Mouse (Mus musculus) MEL (cell line): ENCODE results near the gene Pcgf3. TPM values are rescaled to one million over a fixed set of nuclear protein-coding genes. Genes with fewer than 3 reads are reported as not detected.
A peak's percentile ranks its signal among the peaks of the same experiment; 100 is the strongest.

ENCODE experiments used
- DNase-seq: peaks from one replicate; pipeline ENCODE4 v3.0.0; 2011; ENCODE audit warnings: low read depth, low spot score
- H3K27ac ChIP-seq: 2 replicates; pipeline ENCODE4 v1.5.1; 2012; ENCODE audit warnings: low read depth, mild to moderate bottlenecking, control low read depth, low read length, moderate library complexity; ENCODE audit not compliant: control insufficient read depth
- H3K27me3 ChIP-seq, 2 experiments: fragments of 150-350 bp in 1 of 2; sonication (generic) in 1 of 2; 2 replicates each; pipeline ENCODE4 v1.6.1; 2012; ENCODE audit warnings: low read length in 2 of 2, mild to moderate bottlenecking in 2 of 2, improper control_type of control experiment in 1 of 2, moderate library complexity in 1 of 2; ENCODE audit not compliant: insufficient read depth in 2 of 2, control insufficient read depth in 1 of 2
- H3K36me3 ChIP-seq, 2 experiments: 2 replicates each; pipeline ENCODE4 v1.6.1; 2012 to 2014; ENCODE audit warnings: low read length in 2 of 2, improper control_type of control experiment in 1 of 2, inconsistent platforms in 1 of 2, mild to moderate bottlenecking in 1 of 2; ENCODE audit not compliant: insufficient read depth in 2 of 2, control insufficient read depth in 1 of 2
- H3K4me1 ChIP-seq, 2 experiments: fragments of 150-350 bp in 1 of 2; sonication (generic) in 1 of 2; 2 replicates each; pipeline ENCODE4 v1.6.1; 2012; ENCODE audit warnings: low read length in 2 of 2, improper control_type of control experiment in 1 of 2, mild to moderate bottlenecking in 1 of 2; ENCODE audit not compliant: insufficient read depth in 2 of 2, control insufficient read depth in 1 of 2
- H3K4me3 ChIP-seq, 2 experiments: fragments of 150-350 bp in 1 of 2; sonication (generic) in 1 of 2; 2 replicates each; pipeline ENCODE4 v1.5.1; 2012; ENCODE audit warnings: low read depth in 2 of 2, low read length in 2 of 2, mild to moderate bottlenecking in 2 of 2, moderate library complexity in 2 of 2, control low read depth in 1 of 2, improper control_type of control experiment in 1 of 2; ENCODE audit not compliant: control insufficient read depth in 1 of 2, insufficient read depth in 1 of 2
- H3K79me2 ChIP-seq: 2 replicates; pipeline ENCODE4 v1.6.1; 2012; ENCODE audit warnings: mild to moderate bottlenecking, low read length, moderate library complexity; ENCODE audit not compliant: control insufficient read depth, poor library complexity, insufficient read depth
- H3K9ac ChIP-seq: 2 replicates; pipeline ENCODE4 v1.6.1; 2012; ENCODE audit warnings: low read depth, mild to moderate bottlenecking, control low read depth, low read length, moderate library complexity; ENCODE audit not compliant: control insufficient read depth, poor library complexity, severe bottlenecking
- H3K9me3 ChIP-seq: fragments of 150-350 bp; sonication (generic); replicated peaks from 2 replicates; pipeline ENCODE4 v1.6.1; 2012; ENCODE audit warnings: mild to moderate bottlenecking, low read length, improper control_type of control experiment, moderate library complexity; ENCODE audit not compliant: insufficient read depth
- CHD2 ChIP-seq: IDR thresholded peaks from 2 replicates; pipeline ENCODE4 v1.6.1; 2011; ENCODE audit warnings: low read length, improper control_type of control experiment
- CTCF ChIP-seq, 3 experiments: IDR thresholded peaks in 2 of 3; conservative IDR thresholded peaks in 1 of 3; 2 replicates each; pipeline ENCODE4 v1.5.1; 2011 to 2012; ENCODE audit warnings: low read length in 3 of 3, low read depth in 2 of 3, mild to moderate bottlenecking in 2 of 3, improper control_type of control experiment in 1 of 3, inconsistent platforms in 1 of 3, mixed read lengths in 1 of 3, moderate library complexity in 1 of 3; ENCODE audit not compliant: control insufficient read depth in 1 of 3, insufficient read depth in 1 of 3, poor library complexity in 1 of 3, severe bottlenecking in 1 of 3
- E2F4 ChIP-seq: IDR thresholded peaks from 2 replicates; pipeline ENCODE4 v1.6.1; 2011; ENCODE audit warnings: low read depth, low read length, improper control_type of control experiment, borderline replicate concordance
- GATA1 ChIP-seq: IDR thresholded peaks from 2 replicates; pipeline ENCODE4 v1.6.1; 2011; ENCODE audit warnings: low read depth, low read length, improper control_type of control experiment
- HCFC1 ChIP-seq: IDR thresholded peaks from 2 replicates; pipeline ENCODE4 v1.6.1; 2012; ENCODE audit warnings: low read depth, mild to moderate bottlenecking, inconsistent platforms, low read length, improper control_type of control experiment, moderate library complexity
- JUND ChIP-seq: IDR thresholded peaks from 2 replicates; pipeline ENCODE4 v1.6.1; 2011; ENCODE audit warnings: low read depth, mild to moderate bottlenecking, improper control_type of control experiment, low read length
- KAT2A ChIP-seq: conservative IDR thresholded peaks from 2 replicates; pipeline ENCODE4 v1.6.1; 2012; ENCODE audit warnings: low read depth, low read length, improper control_type of control experiment, inconsistent platforms
- MAX ChIP-seq: IDR thresholded peaks from 2 replicates; pipeline ENCODE4 v1.6.1; 2011; ENCODE audit warnings: low read length, improper control_type of control experiment
- MEF2A ChIP-seq: IDR thresholded peaks from 2 replicates; pipeline ENCODE4 v1.6.1; 2014; ENCODE audit warnings: low read depth, mild to moderate bottlenecking, inconsistent platforms, low read length, improper control_type of control experiment; ENCODE audit not compliant: poor library complexity, insufficient replicate concordance, severe bottlenecking; ENCODE audit errors: extremely low read depth
- MYC ChIP-seq: IDR thresholded peaks from 2 replicates; pipeline ENCODE4 v1.6.1; 2011; ENCODE audit warnings: low read depth, mild to moderate bottlenecking, low read length, improper control_type of control experiment, moderate library complexity
- NELFE ChIP-seq: IDR thresholded peaks from 2 replicates; pipeline ENCODE4 v1.6.1; 2011; ENCODE audit warnings: low read depth, low read length, improper control_type of control experiment
- RCOR1 ChIP-seq: IDR thresholded peaks from 2 replicates; pipeline ENCODE4 v1.6.1; 2012; ENCODE audit warnings: low read depth, mild to moderate bottlenecking, inconsistent platforms, low read length, improper control_type of control experiment
- SIN3A ChIP-seq: IDR thresholded peaks from 2 replicates; pipeline ENCODE4 v1.6.1; 2012; ENCODE audit warnings: low read length, improper control_type of control experiment, inconsistent platforms
- SMC3 ChIP-seq: IDR thresholded peaks from 2 replicates; pipeline ENCODE4 v1.6.1; 2011; ENCODE audit warnings: low read depth, low read length, improper control_type of control experiment
- USF2 ChIP-seq, 2 experiments: IDR thresholded peaks; 2 replicates each; pipeline ENCODE4 v1.6.1; 2011 to 2012; ENCODE audit warnings: improper control_type of control experiment in 2 of 2, low read length in 2 of 2, borderline replicate concordance in 1 of 2, inconsistent platforms in 1 of 2, low read depth in 1 of 2, mild to moderate bottlenecking in 1 of 2; ENCODE audit not compliant: insufficient read depth in 1 of 2
- ZC3H11A ChIP-seq: IDR thresholded peaks from 2 replicates; pipeline ENCODE4 v1.6.1; 2012; ENCODE audit warnings: low read depth, mild to moderate bottlenecking, inconsistent platforms, low read length, improper control_type of control experiment
- ZKSCAN1 ChIP-seq: IDR thresholded peaks from 2 replicates; pipeline ENCODE4 v1.6.1; 2012; ENCODE audit warnings: low read depth, mild to moderate bottlenecking, inconsistent platforms, low read length, improper control_type of control experiment, moderate library complexity
- ZNF384 ChIP-seq: IDR thresholded peaks from 2 replicates; pipeline ENCODE4 v1.6.1; 2012; ENCODE audit warnings: low read depth, mild to moderate bottlenecking, inconsistent platforms, low read length, improper control_type of control experiment
- polyA plus RNA-seq, 2 experiments: library from polyadenylated mRNA; stranded (reverse) in 1 of 2; unstranded in 1 of 2; fragments of >175 nt in 1 of 2; fragments of >200 nt in 1 of 2; gene quantifications; 2 replicates each; pipeline versions ENCODE4 v1.2.1 to v1.2.4; 2012; ENCODE audit warnings: low replicate concordance in 2 of 2, low read depth in 1 of 2; ENCODE audit not compliant: insufficient read length in 2 of 2, insufficient read depth in 1 of 2, missing spikeins in 1 of 2
- total RNA-seq: library from RNA; depleted of rRNA; stranded (reverse); fragments of 300-350 nt; gene quantifications from 2 replicates; pipeline ENCODE4 v1.2.3, GENCODE M21; 2012

Gene Pcgf3
- total and polyA plus RNA-seq, 3 experiments, result 7.3 to 26.4 TPM; not detected in 1

DNA sequence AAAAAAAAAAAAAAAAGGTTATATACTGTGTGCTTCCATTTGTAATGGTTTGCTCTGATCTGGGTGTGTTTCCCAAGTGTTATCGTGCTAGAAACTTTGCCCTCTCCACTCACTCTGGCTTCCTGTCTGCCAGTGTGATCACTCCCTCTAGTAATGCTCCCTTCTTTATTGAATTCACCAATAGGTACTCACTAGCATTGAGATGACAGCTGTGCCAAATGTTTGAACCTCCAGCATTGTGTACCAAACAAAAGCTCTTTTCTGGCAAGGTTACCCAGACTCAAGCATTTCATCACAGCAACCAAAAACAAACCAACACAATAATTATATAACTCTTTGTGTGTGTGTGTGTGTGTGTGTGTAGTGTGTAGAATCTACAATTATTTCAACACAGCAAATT, 9.4 kb upstream of the Pcgf3 start:
- Histone ChIP-seq H3K27ac (no peak overlapping the region), H3K79me2 (no peaks in the 10 kb centered on the region), H3K9ac (no peak overlapping the region), H3K4me3 (no peak overlapping the region), H3K9me3 (no peaks in the 10 kb centered on the region), H3K36me3 (no peaks in the 10 kb centered on the region), H3K4me1 (no peaks in the 10 kb centered on the region), H3K27me3 (no peaks in the 10 kb centered on the region)
- TF ChIP-seq CHD2, result no peak
- peak; percentile 27; the same call in 1 of the 2 replicates for TF ChIP-seq ZNF384
- no peak for DNase-seq

DNA sequence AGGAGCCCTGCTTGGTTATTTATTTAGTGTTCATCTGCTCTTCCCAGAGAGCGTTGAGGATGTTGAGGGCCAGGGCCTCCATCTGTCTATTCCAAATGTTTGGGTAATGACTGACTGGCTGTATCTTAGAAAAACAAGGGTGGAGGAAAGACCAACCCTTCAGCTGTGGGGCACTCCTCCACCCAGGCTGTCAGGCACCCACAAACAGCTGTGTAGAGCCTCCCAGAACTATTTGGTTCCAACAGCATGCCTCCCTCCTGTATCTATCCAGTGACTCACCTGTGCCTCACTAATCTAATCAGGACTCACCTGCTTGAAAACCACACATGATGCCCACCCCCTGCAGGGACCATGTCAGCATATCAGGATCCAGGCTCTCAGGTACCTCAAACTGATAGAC, 8.6 kb upstream of the Pcgf3 start:
- Histone ChIP-seq H3K4me1 (no peaks in the 10 kb centered on the region), H3K27ac (no peak overlapping the region), H3K79me2 (no peaks in the 10 kb centered on the region), H3K9ac (no peak overlapping the region), H3K27me3 (no peaks in the 10 kb centered on the region), H3K9me3 (no peaks in the 10 kb centered on the region), H3K36me3 (no peaks in the 10 kb centered on the region), H3K4me3 (no peak overlapping the region)
- no peak for DNase-seq
- no peak for TF ChIP-seq ZNF384
- TF ChIP-seq E2F4, result no peak
- TF ChIP-seq MEF2A, result no peak
- no peak for TF ChIP-seq NELFE
- no peak for TF ChIP-seq ZC3H11A
- no peak for TF ChIP-seq USF2 (IDR thresholded peaks at IDR 0.05; ENCODE audit: borderline replicate concordance in 1 of 2, insufficient read depth in 1 of 2, low read depth in 1 of 2, low read length in 2 of 2)
- no peak for TF ChIP-seq KAT2A
- TF ChIP-seq CTCF (IDR thresholded peaks at IDR 0.05 in 2 of 3, conservative IDR thresholded peaks at IDR 0.05 in 1 of 3; ENCODE audit: control insufficient read depth in 1 of 3, insufficient read depth in 1 of 3, low read depth in 2 of 3, low read length in 3 of 3, poor library complexity in 1 of 3, severe bottlenecking in 1 of 3), result no peak
- TF ChIP-seq GATA1, result no peak
- no peak for TF ChIP-seq SMC3
- no peak for TF ChIP-seq ZKSCAN1
- no peak for TF ChIP-seq MYC

DNA sequence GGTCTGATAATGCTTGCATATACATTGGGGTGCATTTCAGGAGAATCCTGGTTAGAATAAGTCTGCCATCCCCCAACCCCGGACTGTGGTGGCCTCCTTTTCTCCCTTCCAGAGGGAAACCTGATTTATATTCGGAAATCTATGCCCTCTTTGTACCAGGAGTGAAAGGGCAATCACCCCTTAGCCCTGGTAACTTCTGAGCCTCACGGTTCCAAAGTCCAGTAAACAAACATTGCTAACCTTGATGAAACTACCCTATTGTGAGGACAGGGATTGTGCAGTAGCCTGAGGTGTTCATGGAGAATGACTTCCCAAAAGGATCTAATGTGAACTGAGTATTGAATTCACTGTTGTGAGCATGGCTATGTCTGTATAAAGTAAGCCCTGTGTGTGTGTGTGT, 6.9 kb upstream of the Pcgf3 start:
- Histone ChIP-seq H3K79me2 (no peaks in the 10 kb centered on the region), H3K4me1 (peaks cover 0 to 6% of the 10 kb centered on the region in 2 experiments; a peak in 1 of 4 replicates), H3K27me3 (no peaks in the 10 kb centered on the region), H3K9ac (no peak overlapping the region), H3K9me3 (no peaks in the 10 kb centered on the region), H3K27ac (no peak overlapping the region), H3K36me3 (no peaks in the 10 kb centered on the region), H3K4me3 (no peak overlapping the region)
- TF ChIP-seq JUND (no peak), ZC3H11A (no peak), GATA1 (no peak), HCFC1 (no peak), RCOR1 (no peak), SIN3A (no peak), MAX (no peak)
- no peak for DNase-seq
